Mouse (Mus musculus): ENCODE measurements around the gene Bbs9.

DNA sequence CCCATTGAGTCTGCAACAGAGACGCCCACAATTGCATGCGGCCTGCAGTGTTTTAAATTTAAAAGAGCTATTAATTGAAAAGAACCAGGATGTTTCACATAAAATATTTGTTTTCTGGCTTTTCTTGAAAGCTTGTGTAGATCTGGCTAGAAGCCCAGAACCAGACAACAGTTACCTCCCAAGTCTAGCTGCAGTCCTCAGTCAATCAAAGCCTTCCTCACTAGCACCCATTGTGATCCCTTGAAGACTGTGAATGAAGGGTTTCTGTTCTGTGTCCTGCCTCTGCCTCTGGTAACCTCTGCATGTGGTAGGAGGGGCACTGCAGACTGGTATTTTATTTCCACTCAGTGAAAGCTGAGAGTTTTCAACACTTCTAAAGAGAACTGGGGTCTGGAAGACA, 27.5 kb downstream of the Bbs9 start:
- no peak for TF ChIP-seq GATA1 (IDR thresholded peaks at IDR 0.05; ENCODE audit: borderline replicate concordance, low read length)
- no peak for TF ChIP-seq FLI1 (IDR thresholded peaks at IDR 0.05; ENCODE audit: low read length)
